Mouse (Mus musculus) lung, embryonic 16.5 days (tissue): ENCODE measurements around the gene Cdiptos. TPM values are rescaled to one million over a fixed set of nuclear protein-coding genes. Genes with fewer than 3 reads are reported as not detected.

ENCODE experiments used
- ATAC-seq: fragments of 200-750 bp; cut with Nextera tagmentation; 2 replicates; pipeline ENCODE4 v1.8.0; 2017; ENCODE audit warnings: low read depth, mild to moderate bottlenecking, moderate library complexity
- H3K27ac ChIP-seq: fragments of 300-500 bp; sonication (generic); 2 replicates; pipeline ENCODE4 v1.5.1; 2014; ENCODE audit warnings: mild to moderate bottlenecking, control low read depth, low read length
- H3K27me3 ChIP-seq: fragments of 300-500 bp; sonication (generic); 2 replicates; pipeline ENCODE4 v1.6.1; 2014; ENCODE audit warnings: low read depth, low read length, mixed read lengths; ENCODE audit not compliant: control insufficient read depth, insufficient read depth
- H3K36me3 ChIP-seq: fragments of 300-500 bp; sonication (generic); 2 replicates; pipeline ENCODE4 v1.6.1; 2014; ENCODE audit warnings: low read length; ENCODE audit not compliant: control insufficient read depth, insufficient read depth
- H3K4me1 ChIP-seq: fragments of 300-500 bp; sonication (generic); replicated peaks from 2 replicates; pipeline ENCODE4 v1.6.1; 2014; ENCODE audit warnings: low read length, mixed read lengths; ENCODE audit not compliant: control insufficient read depth, insufficient read depth
- H3K4me2 ChIP-seq: fragments of 300-500 bp; sonication (generic); 2 replicates; pipeline ENCODE4 v1.6.1; 2014; ENCODE audit warnings: low read depth, low read length, control low read depth
- H3K4me3 ChIP-seq: fragments of 300-500 bp; sonication (generic); 2 replicates; pipeline ENCODE4 v1.5.1; 2014; ENCODE audit warnings: mild to moderate bottlenecking, low read length, control low read depth
- H3K9ac ChIP-seq: fragments of 300-500 bp; sonication (generic); 2 replicates; pipeline ENCODE4 v1.6.1; 2014; ENCODE audit warnings: low read length, control low read depth
- H3K9me3 ChIP-seq: fragments of 300-500 bp; sonication (generic); 2 replicates; pipeline ENCODE4 v1.6.1; 2016; ENCODE audit warnings: low read length; ENCODE audit not compliant: control insufficient read depth
- WGBS: fragments of 180-500 bp; shearing (Covaris S2); extraction: QIAGEN DNeasy Blood & Tissue Kit; methylation state at CpG from one replicate; pipeline ENCODE4 v1.1.7; 2014; 5-methylcytosine and 5-hydroxymethylcytosine counted together
- polyA plus RNA-seq: library from polyadenylated mRNA; unstranded; fragments of >200 nt; fragmentation: Nextera tagmentation; extraction: Ambion mirVana; gene quantifications from 2 replicates; pipeline ENCODE4 v1.2.1, GENCODE M21; 2015

Cdiptos gene
- polyA plus RNA-seq, 1 experiment from 2014 or later, result 2.1 TPM

- Histone ChIP-seq H3K9ac (peak overlapping the region; percentile 49), H3K9me3 (no peaks in the 10 kb centered on the region), H3K4me3 (no peak overlapping the region), H3K36me3 (no peaks in the 10 kb centered on the region), H3K27me3 (no peaks in the 10 kb centered on the region), H3K4me2 (no peak overlapping the region), H3K4me1 (peaks cover 9% of the 10 kb centered on the region), H3K27ac (peak overlapping the region; percentile 47)
- 44% methylated on average over 9 of the region's 9 CpGs for WGBS
- peak; percentile 88 for ATAC-seq
Measured at GRCm38 (mm10) chr7:127008239-127009019, 32.5 kb upstream of the Cdiptos start.

GRCm38 (mm10) chr7:127007313-127008024, 31.6 kb upstream of the Cdiptos start:
- Histone ChIP-seq H3K4me1 (peaks cover 8% of the 10 kb centered on the region), H3K4me2 (no peak overlapping the region), H3K9me3 (no peaks in the 10 kb centered on the region), H3K36me3 (no peaks in the 10 kb centered on the region), H3K27ac (no peak overlapping the region), H3K27me3 (no peaks in the 10 kb centered on the region), H3K4me3 (no peak overlapping the region), H3K9ac (no peak overlapping the region)
- ATAC-seq, result no peak
- 76% methylated on average over 6 of the region's 6 CpGs for whole genome bisulfite sequencing

GRCm38 (mm10) chr7:127004122-127004875, 28.4 kb upstream of the Cdiptos start:
- H3K27me3 ChIP-seq, result no peaks in the 10 kb centered on the region
- H3K36me3 ChIP-seq, result no peaks in the 10 kb centered on the region
- peaks cover 8% of the 10 kb centered on the region for H3K4me1 ChIP-seq
- no peak overlapping the region for H3K4me3 ChIP-seq
- no peak overlapping the region for H3K4me2 ChIP-seq
- no peak overlapping the region for H3K9ac ChIP-seq
- ATAC-seq, result no peak
- WGBS, result 75% methylated on average over 4 of the region's 4 CpGs
- H3K9me3 ChIP-seq, result no peaks in the 10 kb centered on the region
- no peak overlapping the region for H3K27ac ChIP-seq

- no peak for ATAC-seq
- Histone ChIP-seq H3K9ac (no peak overlapping the region), H3K4me2 (no peak overlapping the region), H3K27me3 (no peaks in the 10 kb centered on the region), H3K9me3 (no peaks in the 10 kb centered on the region), H3K4me1 (peaks cover 4% of the 10 kb centered on the region), H3K4me3 (no peak overlapping the region), H3K27ac (no peak overlapping the region), H3K36me3 (no peaks in the 10 kb centered on the region)
- 80% methylated on average over 5 of the region's 5 CpGs for WGBS
Measured at GRCm38 (mm10) chr7:127003620-127004019, 27.7 kb upstream of the Cdiptos start.

GRCm38 (mm10) chr7:126999568-126999967, 23.7 kb upstream of the Cdiptos start:
- Histone ChIP-seq H3K9me3 (no peaks in the 10 kb centered on the region), H3K4me2 (no peak overlapping the region), H3K36me3 (no peaks in the 10 kb centered on the region), H3K27me3 (no peaks in the 10 kb centered on the region), H3K4me1 (no peaks in the 10 kb centered on the region), H3K27ac (no peak overlapping the region), H3K4me3 (no peak overlapping the region), H3K9ac (no peak overlapping the region)
- ATAC-seq, result no peak
- 60% methylated on average over 10 of the region's 10 CpGs for WGBS

GRCm38 (mm10) chr7:126996449-126996848, 20.6 kb upstream of the Cdiptos start:
- Histone ChIP-seq H3K27me3 (no peaks in the 10 kb centered on the region), H3K4me2 (no peak overlapping the region), H3K4me3 (no peak overlapping the region), H3K36me3 (no peaks in the 10 kb centered on the region), H3K4me1 (no peaks in the 10 kb centered on the region), H3K9ac (no peak overlapping the region), H3K27ac (no peak overlapping the region), H3K9me3 (no peaks in the 10 kb centered on the region)
- 78% methylated on average over 4 of the region's 4 CpGs for WGBS
- ATAC-seq, result no peak

GRCm38 (mm10) chr7:126988816-126989215, 12.9 kb upstream of the Cdiptos start:
- no peaks in the 10 kb centered on the region for H3K9me3 ChIP-seq
- no peaks in the 10 kb centered on the region for H3K4me1 ChIP-seq
- 56% methylated on average over 8 of the region's 8 CpGs for WGBS
- H3K27me3 ChIP-seq, result no peaks in the 10 kb centered on the region
- H3K9ac ChIP-seq, result no peak overlapping the region
- ATAC-seq, result no peak
- no peak overlapping the region for H3K4me2 ChIP-seq
- H3K36me3 ChIP-seq, result no peaks in the 10 kb centered on the region
- H3K4me3 ChIP-seq, result no peak overlapping the region
- no peak overlapping the region for H3K27ac ChIP-seq

- Histone ChIP-seq H3K4me2 (no peak overlapping the region), H3K4me3 (no peak overlapping the region), H3K9ac (no peak overlapping the region), H3K4me1 (no peaks in the 10 kb centered on the region), H3K27me3 (no peaks in the 10 kb centered on the region), H3K36me3 (no peaks in the 10 kb centered on the region), H3K27ac (no peak overlapping the region), H3K9me3 (no peaks in the 10 kb centered on the region)
- 28% methylated on average over 9 of the region's 9 CpGs for WGBS
- ATAC-seq, result peak; percentile 76
Measured at GRCm38 (mm10) chr7:126986319-126986718, 10.4 kb upstream of the Cdiptos start.
